Mouse (Mus musculus) adrenal gland, adult 8-10 months (tissue): ENCODE data around the gene Sugp2. TPM values are rescaled to one million over a fixed set of nuclear protein-coding genes. Genes with fewer than 3 reads are reported as not detected.

Source experiments
- total RNA-seq, 4 experiments: library from RNA; stranded (reverse); gene quantifications; 2 replicates each; pipeline ENCODE4 v1.2.4; 2022

The Sugp2 gene
- total RNA-seq, 4 experiments from 2014 or later: 34.6 to 65.6 (median 46.1) TPM

Other genes with a start within 250 kb of the Sugp2 start
- gene Gatad2a, start 237.8 kb upstream of the Sugp2 start, total RNA-seq: 100 to 1,000 TPM in 3 of 4 experiments, 10 to 100 TPM in 1; 99.1 to 124 (median 106) TPM
- 10 to 100 TPM; 58.7 to 77.4 (median 63.3) TPM for gene Mau2, start 191.5 kb upstream of the Sugp2 start, total RNA-seq
- gene Sugp1, start 191.4 kb upstream of the Sugp2 start, total RNA-seq: 10 to 100 TPM; 31.6 to 53.3 (median 39.2) TPM
- gene Tm6sf2, start 161.3 kb upstream of the Sugp2 start, total RNA-seq: 1 to 10 TPM in 2 of 4 experiments, under 1 TPM in 2; 0.17 to 1.2 (median 0.85) TPM
- 1 to 10 TPM in 2 of 4 experiments, under 1 TPM in 2; 0.21 to 1.9 (median 0.92) TPM for gene Hapln4, start 150.8 kb upstream of the Sugp2 start, total RNA-seq
- gene Ncan, start 113.4 kb upstream of the Sugp2 start, total RNA-seq: 1 to 10 TPM in 1 of 4 experiments, under 1 TPM in 3; 0.20 to 1.5 (median 0.36) TPM
- 10 to 100 TPM; 24.5 to 26.7 (median 25.1) TPM for gene Nr2c2ap, start 102.9 kb upstream of the Sugp2 start, total RNA-seq
- 10 to 100 TPM; 15.9 to 24.7 (median 21.9) TPM for gene Rfxank, start 95.1 kb upstream of the Sugp2 start, total RNA-seq
- gene Borcs8, start 94.7 kb upstream of the Sugp2 start, total RNA-seq: 10 to 100 TPM; 49.9 to 65.3 (median 59.3) TPM
- gene Mef2b, start 94.5 kb upstream of the Sugp2 start, total RNA-seq: 1 to 10 TPM in 2 of 4 experiments, under 1 TPM in 2; 0.70 to 1.4 (median 0.99) TPM
- gene Tmem161a, start 61.9 kb upstream of the Sugp2 start, total RNA-seq: 10 to 100 TPM; 70.3 to 95.5 (median 90.6) TPM
- gene Slc25a42, start 21.9 kb upstream of the Sugp2 start, total RNA-seq: 10 to 100 TPM; 41.0 to 54.2 (median 43.1) TPM
- gene Armc6, start 240 bp downstream of the Sugp2 start, total RNA-seq: 10 to 100 TPM; 13.3 to 19.3 (median 16.0) TPM
- 10 to 100 TPM; 18.7 to 38.9 (median 29.2) TPM for gene Homer3, start 48.6 kb downstream of the Sugp2 start, total RNA-seq
- 10 to 100 TPM; 74.5 to 93.4 (median 86.3) TPM for gene Ddx49, start 68.3 kb downstream of the Sugp2 start, total RNA-seq
- gene Cope, start 68.3 kb downstream of the Sugp2 start, total RNA-seq: 100 to 1,000 TPM; 190 to 236 (median 226) TPM
- gene Cers1, start 81.5 kb downstream of the Sugp2 start, total RNA-seq: 1 to 10 TPM; 2.8 to 5.3 (median 4.1) TPM
- gene Gdf1, start 95.6 kb downstream of the Sugp2 start, total RNA-seq: 1 to 10 TPM in 2 of 4 experiments, under 1 TPM in 2; 0.70 to 1.6 (median 1.1) TPM
- gene Upf1, start 119.1 kb downstream of the Sugp2 start, total RNA-seq: 10 to 100 TPM; 64.2 to 82.6 (median 76.1) TPM
- gene Comp, start 139.3 kb downstream of the Sugp2 start, total RNA-seq: under 1 TPM in 3 of 4 experiments, not detected in 1; 0.17 to 0.61 (median 0.27) TPM
- 10 to 100 TPM; 25.3 to 52.7 (median 36.5) TPM for gene Crtc1, start 205.4 kb downstream of the Sugp2 start, total RNA-seq
- gene Klhl26, start 242.7 kb downstream of the Sugp2 start, total RNA-seq: 10 to 100 TPM; 27.3 to 35.8 (median 30.6) TPM